Mouse (Mus musculus) forebrain, embryonic 11.5 days (tissue): Measurements from ENCODE around the gene Slc2a12. TPM values are rescaled to one million over a fixed set of nuclear protein-coding genes. Genes with fewer than 3 reads are reported as not detected.

Experiments
- ATAC-seq: fragments of 200-750 bp; cut with Nextera tagmentation; replicated peaks from 2 replicates; pipeline ENCODE4 v1.8.0; 2017; ENCODE audit warnings: moderate TSS enrichment; ENCODE audit not compliant: low FRiP score
- DNase-seq: peaks from one replicate; pipeline ENCODE4 v3.0.0-alpha.2; 2017; ENCODE audit warnings: low spot score
- H3K27ac ChIP-seq: fragments of 300-500 bp; sonication (generic); 2 replicates; pipeline ENCODE4 v1.5.1; 2014; ENCODE audit warnings: low read depth, low read length
- H3K27me3 ChIP-seq: fragments of 300-500 bp; sonication (generic); 2 replicates; pipeline ENCODE4 v1.6.1; 2014; ENCODE audit warnings: mild to moderate bottlenecking, low read length, mixed read lengths; ENCODE audit not compliant: control insufficient read depth, insufficient read depth
- H3K36me3 ChIP-seq: fragments of 300-500 bp; sonication (generic); 2 replicates; pipeline ENCODE4 v1.6.1; 2014; ENCODE audit warnings: mild to moderate bottlenecking, low read length, moderate library complexity, mixed read lengths; ENCODE audit not compliant: control insufficient read depth, insufficient read depth
- H3K4me1 ChIP-seq: fragments of 300-500 bp; sonication (generic); replicated peaks from 2 replicates; pipeline ENCODE4 v1.6.1; 2014; ENCODE audit warnings: low read length, mixed read lengths; ENCODE audit not compliant: control insufficient read depth, insufficient read depth
- H3K4me2 ChIP-seq: fragments of 300-500 bp; sonication (generic); 2 replicates; pipeline ENCODE4 v1.6.1; 2014; ENCODE audit warnings: low read depth, mild to moderate bottlenecking, low read length, moderate library complexity, mixed read lengths; ENCODE audit not compliant: severe bottlenecking
- H3K4me3 ChIP-seq: fragments of 300-500 bp; sonication (generic); 2 replicates; pipeline ENCODE4 v1.5.1; 2014; ENCODE audit warnings: low read depth, low read length
- H3K9ac ChIP-seq: fragments of 300-500 bp; sonication (generic); 2 replicates; pipeline ENCODE4 v1.6.1; 2014; ENCODE audit warnings: low read length
- H3K9me3 ChIP-seq: fragments of 300-500 bp; sonication (generic); 2 replicates; pipeline ENCODE4 v1.6.1; 2016; ENCODE audit warnings: low read length, mixed read lengths; ENCODE audit not compliant: control insufficient read depth
- WGBS: fragments of 180-500 bp; shearing (Covaris S2); extraction: QIAGEN DNeasy Blood & Tissue Kit; methylation state at CpG from one replicate; pipeline ENCODE4 v1.1.7; 2014; 5-methylcytosine and 5-hydroxymethylcytosine counted together
- polyA plus RNA-seq: library from polyadenylated mRNA; unstranded; fragments of >200 nt; fragmentation: Nextera tagmentation; extraction: Ambion mirVana; gene quantifications from 2 replicates; pipeline ENCODE4 v1.2.1, GENCODE M21; 2014

Gene Slc2a12
- polyA plus RNA-seq, 1 experiment from 2014 or later, result 2.2 TPM

DNA sequence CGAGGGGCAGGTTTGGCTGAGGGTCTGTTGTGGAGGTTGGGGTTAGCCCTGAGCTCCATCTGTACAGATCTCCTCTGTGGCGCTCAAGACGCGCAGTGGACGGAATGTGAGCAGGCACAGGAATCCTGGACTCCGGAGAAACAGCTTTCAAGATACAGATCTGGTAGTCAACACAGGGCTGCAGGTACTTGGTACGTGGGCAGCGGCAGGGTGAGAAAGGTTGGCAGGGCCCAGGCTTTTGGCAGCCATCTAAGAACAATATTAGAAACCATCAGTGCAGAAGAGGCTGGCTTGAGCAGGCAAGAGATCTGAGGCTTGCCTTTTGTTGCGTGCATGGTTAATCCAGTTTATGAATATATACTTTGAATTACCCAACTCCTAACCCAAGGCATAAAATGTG is 51.4 kb downstream of the Slc2a12 start:
- Histone ChIP-seq H3K4me3 (no peak overlapping the region), H3K27me3 (no peaks in the 10 kb centered on the region), H3K4me2 (no peak overlapping the region), H3K27ac (no peak overlapping the region), H3K9ac (no peak overlapping the region), H3K36me3 (no peaks in the 10 kb centered on the region), H3K4me1 (no peaks in the 10 kb centered on the region), H3K9me3 (no peaks in the 10 kb centered on the region)
- ATAC-seq, result no peak
- DNase-seq, result no peak
- WGBS, result 93% methylated on average over 9 of the region's 9 CpGs

DNA sequence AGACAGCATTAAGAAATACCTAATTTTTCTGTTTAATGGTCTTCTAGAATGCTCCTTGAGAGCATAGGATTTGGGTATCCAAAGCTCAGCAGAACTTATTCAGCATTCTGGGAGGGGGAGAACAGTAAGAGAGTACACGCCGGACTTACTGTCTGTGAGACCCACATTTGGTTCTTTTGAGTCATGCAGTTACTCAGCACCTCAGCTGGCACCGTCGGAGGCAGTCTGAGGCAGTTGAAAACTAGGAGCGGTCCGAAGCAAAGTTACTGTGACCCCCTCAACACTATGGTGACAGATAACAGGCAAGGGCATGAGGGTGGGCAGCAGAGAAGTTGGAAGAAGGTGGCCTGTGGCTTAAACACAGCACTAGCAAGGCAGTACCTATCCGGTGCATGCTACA is 52.1 kb downstream of the Slc2a12 start:
- Histone ChIP-seq H3K9me3 (no peaks in the 10 kb centered on the region), H3K4me3 (no peak overlapping the region), H3K36me3 (no peaks in the 10 kb centered on the region), H3K9ac (no peak overlapping the region), H3K27me3 (no peaks in the 10 kb centered on the region), H3K27ac (no peak overlapping the region), H3K4me2 (no peak overlapping the region), H3K4me1 (no peaks in the 10 kb centered on the region)
- DNase-seq, result no peak
- ATAC-seq, result no peak
- 91% methylated on average over 7 of the region's 7 CpGs for WGBS

DNA sequence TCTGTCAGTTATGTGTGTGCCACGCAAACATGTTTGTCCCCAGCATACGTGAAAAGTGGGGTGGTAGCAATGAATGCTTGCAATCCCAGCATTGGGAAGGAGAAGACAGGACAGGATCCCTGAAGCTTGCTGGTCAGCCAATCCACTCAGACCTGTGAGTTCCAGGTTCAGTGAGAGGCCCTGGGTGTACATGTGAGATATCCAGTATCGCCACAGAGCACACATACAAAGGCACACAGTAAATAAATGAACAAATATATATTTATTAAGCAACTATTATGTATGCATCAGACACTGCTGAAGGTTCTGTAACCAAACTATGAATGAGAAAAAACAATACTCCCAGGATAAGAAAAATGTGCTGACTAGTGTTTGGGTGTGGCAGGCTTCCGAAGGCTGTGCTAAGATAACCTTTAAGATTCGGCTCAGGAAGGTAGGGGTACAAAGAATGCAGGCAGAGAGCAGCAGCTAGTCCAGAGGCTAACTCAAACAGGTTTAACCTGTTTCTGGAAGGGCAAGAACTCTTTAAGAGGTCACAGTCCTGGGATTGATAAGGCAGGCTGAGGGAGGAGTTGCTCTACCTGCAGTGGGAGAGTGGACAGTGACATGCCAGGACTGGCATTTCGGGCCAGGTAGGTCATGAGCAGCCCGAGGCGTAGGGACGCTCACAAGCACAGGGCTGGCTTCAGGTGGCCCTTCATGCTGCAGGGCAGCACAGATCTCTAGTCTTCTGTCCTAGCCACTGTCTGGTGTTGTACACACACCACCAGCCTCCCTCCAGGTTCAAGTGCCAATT is 53.5 kb downstream of the Slc2a12 start:
- Histone ChIP-seq H3K4me1 (no peaks in the 10 kb centered on the region), H3K27ac (no peak overlapping the region), H3K27me3 (no peaks in the 10 kb centered on the region), H3K9me3 (no peaks in the 10 kb centered on the region), H3K36me3 (no peaks in the 10 kb centered on the region), H3K4me2 (no peak overlapping the region), H3K9ac (no peak overlapping the region), H3K4me3 (no peak overlapping the region)
- DNase-seq, result no peak
- WGBS, result 94% methylated on average over 9 of the region's 9 CpGs
- ATAC-seq, result no peak

DNA sequence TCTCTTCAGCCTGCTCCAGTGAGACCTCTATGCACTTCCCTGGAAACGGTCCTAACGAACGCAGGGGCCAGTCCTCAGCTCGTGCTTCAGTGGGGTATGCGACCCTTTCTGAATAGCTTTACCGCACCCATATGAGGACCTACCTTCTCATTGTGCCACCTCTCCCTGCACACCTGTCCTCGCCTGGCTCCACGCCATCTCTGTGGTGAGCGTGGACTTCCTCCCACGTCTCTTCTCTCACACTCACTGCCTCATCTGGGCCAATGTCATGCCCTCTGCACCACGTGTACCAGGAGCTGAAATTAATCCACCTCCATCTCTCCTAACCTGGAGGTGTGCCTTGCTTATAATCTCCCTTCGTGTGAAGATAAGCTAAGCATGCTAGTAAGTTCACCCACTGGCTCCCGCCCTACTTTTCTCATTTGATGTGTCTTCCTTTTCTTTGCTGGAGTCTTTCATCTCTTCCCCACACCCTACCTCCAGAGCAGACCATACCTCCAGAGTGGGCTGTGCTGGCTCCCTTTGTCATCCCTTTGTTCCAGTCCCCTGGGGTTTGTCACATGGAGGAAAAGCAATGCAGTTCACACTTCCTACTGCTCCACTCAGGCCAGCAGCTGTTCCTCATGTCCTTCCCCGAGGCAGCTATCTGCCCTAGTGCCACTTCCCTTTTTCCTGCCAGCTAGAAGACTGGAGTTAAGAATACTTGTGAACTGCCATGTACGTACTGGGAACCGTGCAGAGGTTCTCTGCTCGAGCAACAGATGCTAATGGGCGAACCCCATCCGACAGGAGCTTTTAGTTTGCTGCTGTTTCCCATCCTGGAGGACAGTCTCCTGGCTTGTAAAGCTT is 54.9 kb downstream of the Slc2a12 start:
- H3K27me3 ChIP-seq, result no peaks in the 10 kb centered on the region
- H3K36me3 ChIP-seq, result no peaks in the 10 kb centered on the region
- DNase-seq (no peak), ATAC-seq (no peak)
- no peaks in the 10 kb centered on the region for H3K4me1 ChIP-seq
- H3K4me3 ChIP-seq, result no peak overlapping the region
- H3K9ac ChIP-seq, result no peak overlapping the region
- no peak overlapping the region for H3K4me2 ChIP-seq
- H3K9me3 ChIP-seq, result no peaks in the 10 kb centered on the region
- H3K27ac ChIP-seq, result no peak overlapping the region
- WGBS, result 82% methylated on average over 19 of the region's 19 CpGs

DNA sequence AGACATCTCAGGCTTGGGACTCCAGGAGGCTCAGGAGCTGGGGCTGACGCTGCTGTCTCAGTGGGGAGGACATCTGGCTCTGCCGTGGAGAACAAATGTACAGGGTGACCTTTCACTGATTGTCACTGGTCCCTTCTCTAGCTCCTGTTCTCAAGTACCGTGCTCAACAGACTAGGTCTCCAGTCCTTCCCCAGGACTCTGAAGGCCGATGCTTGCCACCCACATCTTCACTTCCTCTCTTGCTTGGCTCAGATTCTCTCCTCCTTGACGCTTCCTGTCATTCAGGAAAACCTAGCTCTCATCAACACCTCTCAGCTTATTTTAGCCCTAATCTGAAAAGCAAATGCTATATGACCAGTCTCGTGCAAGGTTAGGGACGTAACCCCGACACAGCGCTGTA is 56.0 kb downstream of the Slc2a12 start:
- H3K9me3 ChIP-seq, result no peaks in the 10 kb centered on the region
- no peak overlapping the region for H3K4me2 ChIP-seq
- ATAC-seq, result no peak
- H3K9ac ChIP-seq, result no peak overlapping the region
- DNase-seq, result no peak
- no peak overlapping the region for H3K4me3 ChIP-seq
- H3K4me1 ChIP-seq, result no peaks in the 10 kb centered on the region
- H3K27ac ChIP-seq, result no peak overlapping the region
- no peaks in the 10 kb centered on the region for H3K27me3 ChIP-seq
- peaks cover under 1% of the 10 kb centered on the region; the same call in 1 of the 2 replicates for H3K36me3 ChIP-seq
- WGBS, result 94% methylated on average over 9 of the region's 9 CpGs

DNA sequence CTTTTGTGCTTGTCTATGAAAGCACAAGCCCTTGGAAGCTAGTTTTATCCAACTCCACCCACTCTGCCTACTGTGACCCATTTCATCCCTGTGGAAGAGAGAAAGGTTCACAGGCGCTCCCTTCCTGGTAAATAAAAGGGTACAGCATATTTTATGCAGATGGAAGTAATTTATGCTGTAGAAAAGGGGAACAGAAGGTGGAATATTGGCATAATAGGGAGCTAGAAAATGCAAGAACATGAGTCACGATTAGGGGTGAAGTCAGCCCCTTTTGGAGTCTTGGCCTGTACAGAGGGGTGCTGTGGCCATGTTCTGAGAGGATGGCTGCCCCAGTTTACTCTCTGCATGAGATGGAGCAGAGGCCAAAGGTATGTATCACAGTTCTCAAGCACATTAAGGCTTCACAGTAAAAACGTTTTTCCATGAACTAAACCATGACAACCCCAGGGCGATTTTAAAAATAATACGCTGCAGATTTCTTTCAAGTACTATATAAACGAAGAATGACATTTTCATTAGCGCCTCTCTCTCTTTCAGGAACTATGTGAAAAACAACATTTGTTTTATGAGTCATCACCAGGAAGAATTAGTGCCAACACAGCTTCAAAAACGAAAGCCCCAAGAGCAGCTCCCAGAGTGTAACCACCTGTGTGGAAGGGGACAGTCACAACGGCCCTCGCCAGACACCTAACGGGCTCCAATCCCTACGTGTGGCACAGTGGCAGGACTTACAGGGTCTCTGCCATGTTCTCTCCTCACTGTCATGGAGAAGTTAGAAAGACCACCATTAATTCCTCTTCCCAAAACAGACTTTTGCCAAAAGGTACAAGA is 56.9 kb downstream of the Slc2a12 start:
- no peaks in the 10 kb centered on the region for H3K9me3 ChIP-seq
- no peak for ATAC-seq
- H3K27me3 ChIP-seq, result no peaks in the 10 kb centered on the region
- H3K9ac ChIP-seq, result no peak overlapping the region
- no peaks in the 10 kb centered on the region for H3K4me1 ChIP-seq
- H3K36me3 ChIP-seq, result peaks cover 4% of the 10 kb centered on the region; the same call in 1 of the 2 replicates
- H3K27ac ChIP-seq, result no peak overlapping the region
- no peak for DNase-seq
- no peak overlapping the region for H3K4me2 ChIP-seq
- WGBS, result 85% methylated on average over 12 of the region's 12 CpGs
- no peak overlapping the region for H3K4me3 ChIP-seq

DNA sequence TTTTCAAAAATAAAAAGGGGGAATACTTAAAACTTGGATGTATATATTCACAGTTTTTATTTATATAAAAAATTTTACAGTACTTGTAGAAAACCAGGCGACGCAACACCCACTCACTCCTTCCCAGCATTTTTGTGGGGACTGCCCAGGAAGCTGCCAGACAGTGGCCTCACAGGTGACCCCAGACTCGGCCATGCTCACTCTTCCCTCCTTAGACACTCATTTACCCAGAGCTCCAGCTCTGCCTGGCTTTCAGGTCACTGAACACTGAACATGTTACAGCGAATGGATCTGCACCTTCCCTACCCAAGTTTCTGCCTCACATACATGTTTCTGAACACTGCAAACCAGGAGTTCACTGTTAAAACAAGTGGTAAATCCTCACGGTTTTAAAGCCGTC is 59.0 kb downstream of the Slc2a12 start:
- ATAC-seq, result no peak

DNA sequence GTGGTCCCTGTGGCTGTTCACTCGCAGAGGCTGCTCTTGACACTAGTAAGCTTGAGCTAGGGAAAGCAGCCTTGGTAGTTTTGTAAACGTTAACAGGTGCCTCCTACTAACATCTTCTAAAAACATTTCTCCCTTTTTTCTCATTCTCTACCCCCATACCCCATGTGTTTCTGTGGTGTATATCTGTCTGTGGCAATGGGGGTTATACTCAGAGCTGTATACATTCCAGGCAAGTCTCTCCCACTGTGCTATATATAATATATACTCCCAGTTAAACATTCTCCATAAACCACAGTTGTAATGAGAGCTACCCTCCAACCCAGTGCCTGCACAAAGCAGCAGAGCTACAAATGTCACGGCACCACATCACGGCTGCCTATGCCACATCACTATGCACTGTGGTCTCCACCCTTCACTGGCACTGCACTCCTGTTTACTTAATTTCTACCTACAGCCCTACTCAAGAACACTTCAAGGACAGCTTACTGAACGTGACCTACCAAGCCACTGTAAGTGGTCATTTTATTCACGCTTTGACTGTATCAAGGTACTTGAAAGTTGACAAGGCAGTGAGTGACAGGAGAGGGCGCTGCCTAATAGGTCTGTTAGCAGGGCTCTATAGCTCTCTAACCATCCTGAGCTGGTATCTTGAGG is 63.5 kb downstream of the Slc2a12 start:
- no peak for DNase-seq
- no peak for ATAC-seq
- H3K4me2 ChIP-seq, result no peak overlapping the region
- H3K36me3 ChIP-seq, result peaks cover 4% of the 10 kb centered on the region; the same call in 1 of the 2 replicates
- no peak overlapping the region for H3K27ac ChIP-seq
- no peaks in the 10 kb centered on the region for H3K27me3 ChIP-seq
- no peaks in the 10 kb centered on the region for H3K9me3 ChIP-seq
- no peak overlapping the region for H3K4me3 ChIP-seq
- no peaks in the 10 kb centered on the region for H3K4me1 ChIP-seq
- 92% methylated on average over 7 of the region's 7 CpGs for WGBS
- H3K9ac ChIP-seq, result no peak overlapping the region

More for the DNA sequence above, 59.0 kb downstream of the Slc2a12 start:
- Histone ChIP-seq H3K4me3 (no peak overlapping the region), H3K4me2 (no peak overlapping the region), H3K9me3 (no peaks in the 10 kb centered on the region), H3K9ac (no peak overlapping the region), H3K27me3 (no peaks in the 10 kb centered on the region), H3K27ac (no peak overlapping the region), H3K36me3 (peaks cover 4% of the 10 kb centered on the region; the same call in 1 of the 2 replicates), H3K4me1 (no peaks in the 10 kb centered on the region)
- 88% methylated on average over 6 of the region's 6 CpGs for WGBS
- DNase-seq, result no peak
